Mouse (Mus musculus) ES-Bruce4 (cell line): ENCODE measurements around the gene Simc1. TPM values are rescaled to one million over a fixed set of nuclear protein-coding genes. Genes with fewer than 3 reads are reported as not detected.

Experiments used
- H3K27ac ChIP-seq: 2 replicates; pipeline ENCODE4 v1.5.1; 2012; ENCODE audit warnings: low read length, inconsistent platforms; ENCODE audit not compliant: insufficient read depth
- H3K27me3 ChIP-seq: 2 replicates; pipeline ENCODE4 v1.6.1; 2012; ENCODE audit warnings: mild to moderate bottlenecking, low read length, inconsistent platforms; ENCODE audit not compliant: control insufficient read depth, poor library complexity, insufficient read depth, severe bottlenecking
- H3K36me3 ChIP-seq: 2 replicates; pipeline ENCODE4 v1.6.1; 2012; ENCODE audit warnings: inconsistent platforms, mild to moderate bottlenecking, low read length, moderate library complexity; ENCODE audit not compliant: control insufficient read depth, poor library complexity, insufficient read depth, severe bottlenecking
- H3K4me1 ChIP-seq: one replicate; pipeline ENCODE4 v1.8.1; 2011; ENCODE audit warnings: low read length; ENCODE audit not compliant: control insufficient read depth, insufficient read depth
- H3K4me3 ChIP-seq: 2 replicates; pipeline ENCODE4 v1.5.1; 2011; ENCODE audit warnings: low read depth, mild to moderate bottlenecking, low read length
- H3K9ac ChIP-seq: 2 replicates; pipeline ENCODE4 v1.6.1; 2012; ENCODE audit warnings: low read depth, mild to moderate bottlenecking, inconsistent platforms; ENCODE audit not compliant: poor library complexity, severe bottlenecking
- H3K9me3 ChIP-seq: replicated peaks from 2 replicates; pipeline ENCODE4 v1.6.1; 2012; ENCODE audit warnings: mild to moderate bottlenecking, low read length, inconsistent platforms; ENCODE audit not compliant: control insufficient read depth, poor library complexity, insufficient read depth, severe bottlenecking
- CTCF ChIP-seq: IDR thresholded peaks from one replicate; pipeline ENCODE4 v1.8.1; 2011; ENCODE audit warnings: low read depth, low read length
- EP300 ChIP-seq: IDR thresholded peaks from 2 replicates; pipeline ENCODE4 v1.6.1; 2011; ENCODE audit warnings: low read depth, low read length; ENCODE audit not compliant: insufficient read depth
- POLR2A ChIP-seq: IDR thresholded peaks from one replicate; pipeline ENCODE4 v1.8.1; 2011; ENCODE audit warnings: low read length; ENCODE audit not compliant: insufficient read depth
- polyA plus RNA-seq: library from polyadenylated mRNA; stranded (reverse); fragments of >200 nt; gene quantifications from 2 replicates; pipeline ENCODE4 v1.2.4, GENCODE M21; 2011; ENCODE audit warnings: low read depth; ENCODE audit not compliant: missing spikeins, insufficient read depth, insufficient read length

Gene Simc1
- polyA plus RNA-seq, 1 experiment: 19.1 TPM

GRCm38 (mm10) chr13:54471967-54472366 lies 31.6 kb upstream of the Simc1 start:
- no peak for TF ChIP-seq CTCF
- no peak for TF ChIP-seq EP300
- no peak for TF ChIP-seq POLR2A
- Histone ChIP-seq H3K9ac (no peak overlapping the region), H3K27ac (no peak overlapping the region), H3K4me3 (no peak overlapping the region), H3K4me1 (peaks cover 2% of the 10 kb centered on the region), H3K9me3 (no peaks in the 10 kb centered on the region), H3K27me3 (no peaks in the 10 kb centered on the region), H3K36me3 (peaks cover 3% of the 10 kb centered on the region)

- H3K4me3 ChIP-seq: no peak overlapping the region
- no peaks in the 10 kb centered on the region; the same call in 1 of the 2 replicates for H3K27me3 ChIP-seq
- no peak overlapping the region for H3K27ac ChIP-seq
- H3K9me3 ChIP-seq: no peaks in the 10 kb centered on the region
- no peaks in the 10 kb centered on the region for H3K36me3 ChIP-seq
- TF ChIP-seq EP300: no peak
- TF ChIP-seq POLR2A: no peak
- H3K4me1 ChIP-seq: no peaks in the 10 kb centered on the region
- no peak overlapping the region for H3K9ac ChIP-seq
These were observed 28.6 kb upstream of the Simc1 start for GRCm38 (mm10) chr13:54474996-54475395.

- H3K27ac ChIP-seq: no peak overlapping the region
- TF ChIP-seq EP300: no peak
- TF ChIP-seq CTCF: no peak
- TF ChIP-seq POLR2A: no peak
- H3K9ac ChIP-seq: no peak overlapping the region
- no peaks in the 10 kb centered on the region for H3K4me1 ChIP-seq
- no peaks in the 10 kb centered on the region for H3K9me3 ChIP-seq
- no peaks in the 10 kb centered on the region; the same call in 1 of the 2 replicates for H3K27me3 ChIP-seq
- H3K4me3 ChIP-seq: no peak overlapping the region
- H3K36me3 ChIP-seq: no peaks in the 10 kb centered on the region
These were observed 27.9 kb upstream of the Simc1 start for GRCm38 (mm10) chr13:54475702-54476101.

GRCm38 (mm10) chr13:54479286-54479685 lies 24.3 kb upstream of the Simc1 start:
- no peaks in the 10 kb centered on the region; the same call in 1 of the 2 replicates for H3K9me3 ChIP-seq
- no peaks in the 10 kb centered on the region; the same call in 1 of the 2 replicates for H3K27me3 ChIP-seq
- H3K36me3 ChIP-seq: no peaks in the 10 kb centered on the region
- TF ChIP-seq CTCF (no peak), EP300 (no peak), POLR2A (no peak)
- no peak overlapping the region for H3K9ac ChIP-seq
- no peaks in the 10 kb centered on the region for H3K4me1 ChIP-seq
- no peak overlapping the region for H3K27ac ChIP-seq
- no peak overlapping the region for H3K4me3 ChIP-seq

- Histone ChIP-seq H3K4me1 (no peaks in the 10 kb centered on the region), H3K4me3 (no peak overlapping the region), H3K27ac (no peak overlapping the region), H3K9ac (no peak overlapping the region), H3K27me3 (no peaks in the 10 kb centered on the region; the same call in 1 of the 2 replicates), H3K36me3 (no peaks in the 10 kb centered on the region), H3K9me3 (no peaks in the 10 kb centered on the region; the same call in 1 of the 2 replicates)
- no peak for TF ChIP-seq CTCF
- no peak for TF ChIP-seq EP300
- no peak for TF ChIP-seq POLR2A
These were observed 22.1 kb upstream of the Simc1 start for GRCm38 (mm10) chr13:54481498-54481897.

GRCm38 (mm10) chr13:54490411-54490810 lies 13.2 kb upstream of the Simc1 start:
- no peak overlapping the region for H3K27ac ChIP-seq
- TF ChIP-seq EP300 (no peak), CTCF (no peak), POLR2A (no peak)
- no peaks in the 10 kb centered on the region for H3K36me3 ChIP-seq
- H3K9me3 ChIP-seq: no peaks in the 10 kb centered on the region
- no peak overlapping the region for H3K4me3 ChIP-seq
- H3K9ac ChIP-seq: no peak overlapping the region
- no peaks in the 10 kb centered on the region; the same call in 1 of the 2 replicates for H3K27me3 ChIP-seq
- no peaks in the 10 kb centered on the region for H3K4me1 ChIP-seq
